Mouse (Mus musculus) naive thymus-derived CD4-positive, alpha-beta T cell, adult 2 months (primary cell): ENCODE results near the gene Slc22a23.

Experiments used
- DNase-seq: peaks from one replicate; pipeline ENCODE4 v3.0.0-alpha.2; 2011; ENCODE audit warnings: low read depth

Gene Slc22a23

DNA sequence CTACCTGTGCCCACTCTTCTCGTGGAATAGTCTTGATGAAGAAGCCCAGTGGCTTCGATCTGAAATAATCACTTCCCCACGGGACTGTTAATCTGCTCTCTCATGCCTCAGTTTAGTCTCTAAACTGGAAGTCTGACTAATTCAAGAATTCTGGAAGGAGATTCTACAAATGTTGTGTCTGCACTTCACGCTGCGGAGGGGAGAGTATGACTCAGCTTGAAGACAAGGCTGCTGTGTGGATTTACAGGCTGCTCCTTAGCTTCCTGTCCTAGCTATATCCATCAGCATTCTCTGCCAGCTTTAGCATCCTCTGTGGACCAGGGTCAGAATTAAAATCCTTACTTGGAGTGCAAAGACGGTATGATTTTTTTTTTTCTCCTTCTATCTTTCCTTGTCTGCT, 112.0 kb downstream of the Slc22a23 start:
- DNase-seq, result no peak

DNA sequence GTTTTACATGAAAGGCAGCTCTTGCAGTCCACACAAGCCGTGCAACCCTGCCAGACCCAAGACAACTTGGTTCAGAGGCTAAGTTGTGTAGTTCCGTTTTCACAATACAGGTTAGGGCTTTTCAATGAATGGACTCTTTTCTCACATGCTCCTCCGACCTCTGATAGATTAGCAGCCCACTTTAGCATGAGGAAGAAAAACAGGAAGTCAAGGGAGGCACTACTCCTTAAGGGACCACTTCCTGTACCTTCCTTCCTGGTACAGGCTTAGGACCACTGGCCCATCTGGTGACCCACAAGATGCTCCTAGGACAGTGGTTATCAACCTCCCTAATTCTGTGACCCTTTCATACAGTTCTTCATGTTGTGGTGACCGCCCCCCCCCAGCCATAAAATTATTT, 116.1 kb downstream of the Slc22a23 start:
- no peak for DNase-seq

DNA sequence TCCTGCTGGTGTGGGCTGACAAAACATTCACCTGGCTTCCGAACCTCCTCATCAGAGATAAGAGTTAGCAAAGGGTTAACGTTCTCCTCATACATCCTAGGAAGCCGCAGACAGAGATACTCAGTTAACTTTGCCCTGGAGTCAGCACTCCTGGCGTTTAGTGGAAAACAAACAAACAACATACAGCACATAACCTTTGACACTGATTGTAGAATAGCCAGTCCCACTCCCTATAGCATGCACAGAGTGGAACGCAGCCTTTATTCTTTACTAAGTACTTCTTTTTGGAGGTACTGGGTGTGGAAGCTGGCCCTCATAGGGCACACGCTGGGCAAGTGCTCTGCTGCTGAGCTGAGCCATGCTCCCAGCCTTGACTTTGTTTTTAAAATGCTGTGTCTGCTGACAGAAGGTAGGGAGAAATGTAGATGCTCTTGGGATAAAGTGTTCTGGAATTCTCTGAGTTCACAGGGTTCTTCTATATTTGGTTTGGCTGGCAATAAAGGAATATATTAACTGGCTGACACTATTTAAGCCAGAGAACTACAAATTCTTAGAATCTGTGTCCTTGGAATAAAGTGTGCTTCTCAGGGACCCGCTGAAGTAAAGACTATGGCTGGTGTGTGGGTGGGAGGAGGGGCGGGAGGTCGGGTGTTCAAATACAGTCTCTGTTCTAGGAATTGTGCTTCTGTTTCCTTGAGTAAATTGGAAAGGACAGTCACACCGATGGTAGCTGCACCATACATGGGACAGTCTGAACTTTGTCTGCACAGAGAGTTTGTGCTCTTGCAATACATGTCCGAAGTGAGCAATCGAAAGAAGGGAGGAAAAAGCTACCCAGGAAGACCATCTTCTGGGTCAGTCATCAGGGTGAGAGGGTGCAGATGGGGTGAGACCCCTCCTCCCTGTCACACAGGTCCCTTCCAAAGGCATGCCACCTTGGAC, 117.0 kb downstream of the Slc22a23 start:
- no peak for DNase-seq

DNA sequence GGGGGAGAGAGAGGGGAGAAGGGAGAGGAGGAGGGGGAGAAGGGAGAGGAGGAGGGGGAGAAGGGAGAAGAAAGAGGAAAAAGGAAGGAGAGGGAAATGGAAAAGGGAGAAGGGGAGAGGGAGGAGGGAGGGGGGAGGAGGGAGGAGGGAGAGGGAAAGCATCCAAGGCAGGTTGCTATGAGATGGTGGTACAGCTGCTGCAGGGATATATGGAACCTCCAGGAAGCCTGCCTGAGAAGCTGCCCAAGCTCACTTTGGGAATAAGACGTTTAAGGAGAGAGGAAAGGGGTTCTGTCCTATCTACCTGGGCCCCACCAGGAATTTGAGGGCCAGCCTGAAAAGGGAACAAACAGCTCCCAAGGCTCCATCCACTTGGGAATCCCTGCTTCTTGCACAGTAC, 118.0 kb downstream of the Slc22a23 start:
- no peak for DNase-seq

DNA sequence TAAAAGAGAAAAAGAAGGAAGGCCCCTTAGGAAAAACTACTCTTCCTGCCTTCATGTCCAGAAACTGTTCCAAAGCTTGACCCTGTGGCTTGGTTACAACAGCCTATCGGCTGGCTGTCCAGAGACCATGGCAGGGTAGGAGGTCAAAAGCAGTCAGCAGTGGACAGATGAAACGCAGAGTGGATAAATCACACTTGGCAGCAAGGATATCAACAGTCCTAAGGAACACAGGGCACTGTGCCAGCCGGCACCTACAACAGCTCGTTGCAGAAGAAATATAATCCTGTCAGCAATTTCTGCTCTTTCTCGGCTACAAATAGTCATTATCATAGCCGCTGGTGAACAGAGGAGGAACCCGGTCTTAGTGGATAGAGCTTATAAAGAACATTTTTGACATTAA, 122.0 kb downstream of the Slc22a23 start:
- no peak for DNase-seq

GRCm38 (mm10) chr13:34219728-34220127, 125.3 kb downstream of the Slc22a23 start:
- DNase-seq, result no peak

GRCm38 (mm10) chr13:34218776-34219175, 126.2 kb downstream of the Slc22a23 start:
- no peak for DNase-seq

GRCm38 (mm10) chr13:34214855-34215254, 130.1 kb downstream of the Slc22a23 start:
- no peak for DNase-seq

DNA sequence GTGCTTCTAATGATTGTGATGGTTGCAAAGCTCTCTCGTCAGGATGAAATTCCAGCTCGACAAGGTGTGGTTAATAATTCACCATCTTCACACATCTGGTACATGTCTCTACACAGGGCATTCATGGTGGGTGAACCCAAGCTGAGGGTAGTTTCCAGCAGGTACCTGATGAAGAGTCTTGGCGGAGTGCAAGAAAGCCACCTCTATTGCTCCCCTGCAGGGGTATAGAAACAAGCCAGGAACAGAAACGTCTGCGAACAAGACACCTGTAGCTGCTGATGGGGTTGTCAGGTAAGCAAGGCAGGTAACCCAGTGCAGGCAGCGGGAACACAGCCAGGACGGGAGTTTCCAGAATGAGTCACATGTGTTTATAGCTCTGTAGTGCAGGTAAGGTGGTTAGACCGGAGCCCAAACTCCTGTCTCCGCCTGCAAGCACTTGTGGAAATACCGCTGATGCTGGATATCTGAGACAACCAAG, 132.2 kb downstream of the Slc22a23 start:
- DNase-seq, result no peak

GRCm38 (mm10) chr13:34211261-34211775, 133.7 kb downstream of the Slc22a23 start:
- no peak for DNase-seq

DNA sequence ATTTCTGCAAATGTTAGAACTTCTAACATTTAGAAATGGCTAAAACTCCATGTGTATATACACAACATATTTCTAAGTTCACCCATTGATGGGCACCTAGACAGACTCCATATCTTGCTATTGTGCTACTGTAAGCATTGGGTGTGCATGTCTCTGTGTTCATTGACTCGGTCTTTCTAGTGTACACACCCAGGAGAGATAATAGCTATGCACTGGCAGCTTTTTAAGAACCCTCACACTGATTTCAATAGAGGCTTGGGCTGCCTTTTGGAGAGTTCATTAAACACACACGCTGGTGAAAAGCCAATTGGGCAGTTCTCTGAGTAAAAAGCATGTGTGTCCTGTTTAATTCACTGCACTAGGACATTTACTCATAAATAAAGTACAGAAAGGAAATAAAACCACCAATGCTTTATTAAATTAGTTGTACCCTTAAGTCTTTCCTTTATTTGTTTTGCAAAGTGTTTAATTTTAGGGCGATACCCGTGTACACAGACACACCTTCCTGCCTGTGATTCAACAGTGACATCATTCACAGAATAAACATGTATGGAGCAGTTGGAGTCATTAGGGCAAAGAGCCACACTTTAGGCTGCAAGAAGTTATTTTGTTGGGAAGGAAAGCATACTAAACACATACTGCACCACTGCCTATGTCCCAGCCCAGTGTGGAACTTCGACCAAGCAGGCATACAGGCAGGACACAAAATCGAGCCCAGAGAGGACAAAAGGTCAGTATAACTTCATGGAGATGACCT, 137.1 kb downstream of the Slc22a23 start:
- no peak for DNase-seq

GRCm38 (mm10) chr13:34205216-34205615, 139.8 kb downstream of the Slc22a23 start:
- no peak for DNase-seq

DNA sequence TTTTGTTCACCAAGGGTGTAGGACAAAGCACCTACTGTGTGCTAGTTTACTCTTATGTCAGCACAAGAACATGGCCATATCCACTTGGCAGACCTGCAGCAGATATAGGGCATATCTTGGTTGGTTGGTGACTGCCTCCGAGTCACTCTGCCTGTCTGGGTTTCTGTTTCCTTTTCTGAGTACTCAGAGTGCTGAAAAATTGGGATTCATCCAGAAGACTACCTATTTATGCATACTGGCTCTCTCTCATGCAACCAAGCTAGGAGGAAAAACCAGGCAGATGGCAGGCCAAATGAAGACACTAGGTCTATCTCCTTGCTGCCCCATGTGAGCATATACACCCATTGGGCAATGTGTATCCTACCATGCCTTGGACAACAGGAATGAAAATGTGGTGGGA, 149.3 kb downstream of the Slc22a23 start:
- DNase-seq, result no peak

- DNase-seq, result no peak
Measured at GRCm38 (mm10) chr13:34193384-34193783, 151.6 kb downstream of the Slc22a23 start.

DNA sequence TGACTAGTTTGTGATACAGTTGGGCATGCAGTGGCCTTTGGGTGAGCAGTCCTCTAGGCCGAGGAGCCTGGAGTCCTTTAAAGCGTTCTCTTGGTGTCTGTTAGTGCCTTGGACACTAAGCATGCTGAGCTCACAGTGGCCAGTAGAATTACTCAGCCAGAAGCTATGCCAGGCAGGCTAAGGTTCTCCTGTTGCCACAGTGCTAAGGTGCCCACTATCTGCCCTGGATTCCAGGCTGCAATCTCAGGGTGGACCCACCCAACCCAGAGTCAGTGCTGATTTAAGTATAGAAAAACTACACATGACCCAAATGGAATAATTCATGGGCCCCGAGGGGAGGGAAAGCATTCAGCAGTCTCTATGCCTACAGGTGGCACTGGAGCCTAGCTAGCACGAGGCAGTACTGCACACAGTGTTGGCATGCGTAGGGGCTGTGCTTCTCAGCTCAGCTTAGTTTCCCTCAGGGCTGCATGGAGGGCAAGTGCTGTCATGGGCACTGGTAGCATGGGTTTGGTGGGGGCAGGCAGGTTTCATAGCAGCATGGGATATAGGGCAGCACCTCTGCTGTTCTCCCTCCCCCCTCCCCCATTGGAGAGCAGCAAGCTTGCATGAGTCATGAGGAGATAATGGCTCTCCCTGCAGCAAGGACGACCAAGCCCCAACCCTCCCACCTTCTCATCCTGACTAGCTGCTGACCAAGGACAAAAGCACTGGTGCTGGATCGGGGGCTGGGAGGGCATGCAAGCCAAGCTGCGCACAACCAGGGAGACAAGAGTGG, 152.4 kb downstream of the Slc22a23 start:
- DNase-seq, result no peak

GRCm38 (mm10) chr13:34187571-34187970, 157.4 kb downstream of the Slc22a23 start:
- peak; percentile 69 for DNase-seq

GRCm38 (mm10) chr13:34185371-34185770, 159.6 kb downstream of the Slc22a23 start:
- DNase-seq, result no peak

DNA sequence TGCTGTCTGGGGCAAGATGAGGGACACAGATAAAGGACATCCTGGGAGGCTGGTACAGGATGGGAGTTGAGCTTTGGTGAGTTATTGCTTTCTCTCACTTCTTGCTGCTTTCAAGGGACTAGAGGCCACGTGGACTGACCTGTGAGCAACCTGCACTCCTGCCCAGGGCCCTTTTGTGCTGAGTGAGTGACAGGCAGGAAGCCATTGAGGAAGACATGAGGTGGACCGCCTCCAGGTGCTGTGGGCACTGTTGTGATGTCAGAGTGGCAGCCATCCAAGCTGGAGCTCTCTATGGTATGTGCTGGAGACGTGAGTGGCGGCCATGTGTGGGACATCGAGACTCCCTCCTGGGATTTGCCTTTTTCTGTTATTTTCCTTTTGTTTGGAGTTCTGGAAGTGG, 163.4 kb downstream of the Slc22a23 start:
- DNase-seq, result no peak

DNA sequence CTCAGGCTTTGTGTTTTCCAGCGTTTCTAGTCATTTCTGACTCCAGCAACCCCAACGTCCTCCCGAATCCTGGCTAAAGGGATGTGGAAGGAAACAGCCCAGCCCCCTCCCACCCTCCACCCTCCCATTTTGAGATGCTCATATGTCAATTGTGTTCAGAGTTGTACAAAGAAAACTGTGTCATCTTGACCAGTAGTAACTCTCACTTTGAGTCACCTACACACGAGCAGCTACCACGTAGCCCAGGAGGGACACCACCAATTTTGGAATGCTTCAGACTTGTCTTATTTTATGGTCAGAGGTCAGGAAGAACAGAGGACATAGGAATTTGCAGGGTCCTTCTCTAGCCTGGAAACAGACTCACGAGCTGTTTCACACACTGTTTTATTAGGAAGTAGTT, 171.0 kb downstream of the Slc22a23 start:
- DNase-seq, result no peak

DNA sequence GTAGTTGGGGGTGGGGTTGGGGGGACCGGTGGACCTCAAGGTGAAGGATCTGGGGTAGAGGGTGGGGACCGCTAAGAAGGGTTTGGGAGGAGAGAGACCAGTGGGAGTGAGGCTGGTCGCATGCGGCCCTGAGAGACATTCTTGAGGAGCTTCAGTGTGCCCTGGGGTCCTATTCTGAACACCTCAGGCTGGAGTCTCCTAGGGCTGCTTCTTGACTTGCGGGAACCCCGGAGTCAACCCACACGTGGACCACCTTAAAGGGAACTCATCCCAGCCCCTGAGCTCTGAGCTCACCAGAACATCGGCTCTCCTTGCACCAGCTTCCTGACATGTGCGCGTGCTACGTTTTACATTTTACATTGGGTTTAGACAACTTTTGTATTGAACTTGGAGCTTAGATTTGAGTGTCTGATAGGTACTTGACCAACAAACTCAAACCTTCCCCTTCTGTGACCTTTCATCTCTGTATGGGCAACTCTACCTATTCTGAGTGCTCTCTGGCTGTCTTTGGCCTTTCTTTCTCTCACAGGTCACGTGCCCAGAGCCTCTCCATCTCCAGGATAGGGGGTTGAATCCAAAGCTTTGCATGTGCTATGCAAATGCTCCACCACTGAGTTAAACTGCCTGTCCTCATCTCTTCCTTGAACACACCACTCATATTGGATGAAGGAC, 181.5 kb downstream of the Slc22a23 start:
- no peak for DNase-seq
